Mouse (Mus musculus) MEL (cell line): Measurements from ENCODE around the gene Hes3.

Experiments used
- CTCF ChIP-seq, 3 experiments: IDR thresholded peaks in 2 of 3; conservative IDR thresholded peaks in 1 of 3; 2 replicates each; pipeline ENCODE4 v1.5.1; 2011 to 2012; ENCODE audit warnings: low read length in 3 of 3, low read depth in 2 of 3, mild to moderate bottlenecking in 2 of 3, improper control_type of control experiment in 1 of 3, inconsistent platforms in 1 of 3, mixed read lengths in 1 of 3, moderate library complexity in 1 of 3; ENCODE audit not compliant: control insufficient read depth in 1 of 3, insufficient read depth in 1 of 3, poor library complexity in 1 of 3, severe bottlenecking in 1 of 3
- KAT2A ChIP-seq: conservative IDR thresholded peaks from 2 replicates; pipeline ENCODE4 v1.6.1; 2012; ENCODE audit warnings: low read depth, low read length, improper control_type of control experiment, inconsistent platforms

GRCm38 (mm10) chr4:152313934-152314333 lies 22.5 kb upstream of the Hes3 start:
- TF ChIP-seq KAT2A (no peak), CTCF (IDR thresholded peaks at IDR 0.05 in 2 of 3, conservative IDR thresholded peaks at IDR 0.05 in 1 of 3; ENCODE audit: control insufficient read depth in 1 of 3, insufficient read depth in 1 of 3, low read depth in 2 of 3, low read length in 3 of 3, poor library complexity in 1 of 3, severe bottlenecking in 1 of 3) (peak in 1 of 3 experiments; percentile 13; a peak in 1 of 6 replicates)
